Mouse (Mus musculus) G1E (cell line): ENCODE data around the gene Gadd45a.

Source experiments
- GATA1 ChIP-seq: IDR thresholded peaks from 2 replicates; pipeline ENCODE4 v1.6.1; 2012; ENCODE audit warnings: borderline replicate concordance, low read length, inconsistent platforms, mixed read lengths
- TAL1 ChIP-seq: conservative IDR thresholded peaks from 2 replicates; pipeline ENCODE4 v1.6.1; 2012; ENCODE audit warnings: low read depth, low read length, inconsistent platforms, mixed read lengths

- no peak for TF ChIP-seq TAL1
- TF ChIP-seq GATA1: no peak
Measured at GRCm38 (mm10) chr6:66996257-66996656, 41.0 kb downstream of the Gadd45a start.
